In the genomic region with DNA sequence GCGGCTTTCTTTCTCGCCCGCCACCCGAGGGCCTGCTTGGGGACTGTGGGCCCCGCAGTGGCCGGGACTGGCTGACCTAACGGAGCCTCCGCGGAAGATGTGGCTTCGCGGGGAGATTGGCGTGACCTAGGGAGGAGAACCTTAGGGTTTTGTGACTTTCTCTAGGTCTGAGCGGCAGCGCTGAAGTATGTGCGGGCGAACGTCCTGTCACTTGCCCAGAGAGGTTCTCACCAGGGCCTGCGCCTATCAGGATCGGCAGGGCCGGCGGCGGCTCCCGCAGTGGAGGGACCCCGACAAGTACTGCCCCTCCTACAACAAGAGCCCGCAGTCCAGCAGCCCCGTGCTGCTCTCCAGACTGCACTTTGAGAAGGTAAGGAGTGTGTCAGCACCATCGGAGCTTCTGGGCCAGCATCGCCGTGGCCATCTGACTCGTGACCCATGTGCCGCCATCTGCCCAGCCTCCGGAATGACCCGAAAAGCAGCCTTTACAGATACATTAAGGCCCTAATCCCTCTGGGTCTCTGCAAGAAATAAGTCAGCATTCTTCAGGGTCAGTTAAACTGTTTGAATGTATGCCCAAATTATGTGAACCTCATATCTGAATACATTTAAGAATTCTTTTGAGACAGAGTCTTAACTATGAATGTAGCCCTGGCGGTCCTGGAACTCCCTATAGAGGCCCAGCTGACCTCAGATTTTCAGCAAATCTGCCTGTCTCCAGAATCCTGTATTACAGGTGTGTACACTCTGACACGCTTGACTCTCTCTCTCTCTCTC, we compare ENCODE assay signal across 8 mouse cellular contexts. TPM values are rescaled to one million over a fixed set of nuclear protein-coding genes. Genes with fewer than 3 reads are reported as not detected.
A peak's percentile ranks its signal among the peaks of the same experiment; 100 is the strongest.
DNase-seq lines count a peak whose midpoint lies in the region; ATAC-seq and TF ChIP-seq lines count a peak whose summit lies in the region.

No protein-coding gene starts in this region.

- peak overlapping the region; percentile 78 for H3K27ac ChIP-seq in forebrain, embryonic 13.5 days
- peak overlapping the region; percentile 74 for H3K27ac ChIP-seq in hindbrain, embryonic 11.5 days (ENCODE audit: low read depth, low read length)
- H3K27ac ChIP-seq in limb, embryonic 14.5 days (replicated peaks; ENCODE audit: low read depth, low read length): peak overlapping the region; percentile 87
- peak overlapping the region; percentile 80 for H3K27ac ChIP-seq in midbrain, embryonic 12.5 days (replicated peaks)
- peak overlapping the region; percentile 86 for H3K27ac ChIP-seq in stomach, postnatal 0 days (replicated peaks)

- peak; percentile 73 for ATAC-seq in forebrain, embryonic 13.5 days
- peak; percentile 70 for ATAC-seq in hindbrain, embryonic 11.5 days (ENCODE audit: low FRiP score)
- peak; percentile 39 for ATAC-seq in limb, embryonic 14.5 days (ENCODE audit: low FRiP score, low read depth)
- ATAC-seq in midbrain, embryonic 12.5 days (ENCODE audit: low FRiP score, low read depth): peak; percentile 78
- peak; percentile 14; the same call in 1 of the 2 replicates for ATAC-seq in stomach, postnatal 0 days (ENCODE audit: low FRiP score, low TSS enrichment)

- peak; percentile 41 to 42 for DNase-seq in layer of hippocampus, postnatal 25 days (ENCODE audit: extremely low spot score in 1 of 2, low spot score in 1 of 2)
- no peak for DNase-seq in layer of hippocampus, adult 9-10 months (ENCODE audit: low spot score)
- peak; percentile 50 for DNase-seq in cerebellum, adult 11-12 months
- peak; percentile 68 for DNase-seq in hindbrain, embryonic 11.5 days (ENCODE audit: low spot score)
- no peak for DNase-seq in limb, embryonic 14.5 days (ENCODE audit: low spot score)
- DNase-seq in stomach, postnatal 0 days (ENCODE audit: low spot score): no peak

- no peak for TF ChIP-seq CTCF in stomach, postnatal 0 days (IDR thresholded peaks at IDR 0.05; ENCODE audit: low read depth)

- H3K4me3 ChIP-seq in forebrain, embryonic 13.5 days: peak overlapping the region; percentile 88
- peak overlapping the region; percentile 75 for H3K4me3 ChIP-seq in hindbrain, embryonic 11.5 days (ENCODE audit: low read depth, low read length)
- peak overlapping the region; percentile 89 for H3K4me3 ChIP-seq in limb, embryonic 14.5 days (replicated peaks; ENCODE audit: low read length)
- peak overlapping the region; percentile 83 for H3K4me3 ChIP-seq in midbrain, embryonic 12.5 days
- H3K4me3 ChIP-seq in stomach, postnatal 0 days (ENCODE audit: low read depth, low read length): peak overlapping the region; percentile 79

- no peaks in the 10 kb centered on the region for H3K9me3 ChIP-seq in forebrain, embryonic 13.5 days (replicated peaks)
- no peaks in the 10 kb centered on the region for H3K9me3 ChIP-seq in hindbrain, embryonic 11.5 days (ENCODE audit: control insufficient read depth, low read length)
- H3K9me3 ChIP-seq in limb, embryonic 14.5 days (ENCODE audit: control insufficient read depth, low read length): no peaks in the 10 kb centered on the region
- H3K9me3 ChIP-seq in midbrain, embryonic 12.5 days: no peaks in the 10 kb centered on the region
- H3K9me3 ChIP-seq in stomach, postnatal 0 days (ENCODE audit: control insufficient read depth, low read length): no peaks in the 10 kb centered on the region

- H3K27me3 ChIP-seq in forebrain, embryonic 13.5 days: no peaks in the 10 kb centered on the region
- no peaks in the 10 kb centered on the region for H3K27me3 ChIP-seq in hindbrain, embryonic 11.5 days (ENCODE audit: control insufficient read depth, insufficient read depth, low read length)
- no peaks in the 10 kb centered on the region for H3K27me3 ChIP-seq in limb, embryonic 14.5 days (ENCODE audit: control insufficient read depth, insufficient read depth, low read length)
- no peaks in the 10 kb centered on the region for H3K27me3 ChIP-seq in midbrain, embryonic 12.5 days
- no peaks in the 10 kb centered on the region for H3K27me3 ChIP-seq in stomach, postnatal 0 days (ENCODE audit: control insufficient read depth, insufficient read depth, low read length)

- H3K9ac ChIP-seq in forebrain, embryonic 13.5 days: peak overlapping the region; percentile 92
- H3K9ac ChIP-seq in hindbrain, embryonic 11.5 days (ENCODE audit: low read depth, low read length): peak overlapping the region; percentile 86
- H3K9ac ChIP-seq in limb, embryonic 14.5 days (ENCODE audit: low read depth, low read length, severe bottlenecking): peak overlapping the region; percentile 87
- peak overlapping the region; percentile 87 for H3K9ac ChIP-seq in midbrain, embryonic 12.5 days (replicated peaks)
- H3K9ac ChIP-seq in stomach, postnatal 0 days (ENCODE audit: low read length): peak overlapping the region; percentile 84

- peaks cover 19% of the 10 kb centered on the region for H3K4me1 ChIP-seq in forebrain, embryonic 13.5 days
- H3K4me1 ChIP-seq in hindbrain, embryonic 11.5 days (replicated peaks; ENCODE audit: control insufficient read depth, insufficient read depth, low read length): no peaks in the 10 kb centered on the region; the same call in 1 of the 2 replicates
- H3K4me1 ChIP-seq in limb, embryonic 14.5 days (ENCODE audit: control insufficient read depth, insufficient read depth, low read length): peaks cover 12% of the 10 kb centered on the region
- peaks cover 10% of the 10 kb centered on the region for H3K4me1 ChIP-seq in midbrain, embryonic 12.5 days
- H3K4me1 ChIP-seq in stomach, postnatal 0 days (replicated peaks; ENCODE audit: control insufficient read depth, insufficient read depth): peaks cover 2% of the 10 kb centered on the region; the same call in 1 of the 2 replicates

- TF ChIP-seq POLR2A in limb, embryonic 14.5 days (IDR thresholded peaks at IDR 0.05; ENCODE audit: borderline replicate concordance, extremely low read depth, insufficient read depth, insufficient read length): no peak

- no peak for TF ChIP-seq EP300 in stomach, postnatal 0 days (optimal IDR thresholded peaks at IDR 0.05)

- H3K4me2 ChIP-seq in forebrain, embryonic 13.5 days: peak overlapping the region; percentile 87
- peak overlapping the region; percentile 73 for H3K4me2 ChIP-seq in hindbrain, embryonic 11.5 days (replicated peaks; ENCODE audit: low read depth, low read length)
- peak overlapping the region; percentile 74 for H3K4me2 ChIP-seq in limb, embryonic 14.5 days (replicated peaks; ENCODE audit: low read depth, low read length, severe bottlenecking)
- peak overlapping the region; percentile 88 for H3K4me2 ChIP-seq in midbrain, embryonic 12.5 days (replicated peaks)
- peak overlapping the region; percentile 88 for H3K4me2 ChIP-seq in stomach, postnatal 0 days (replicated peaks; ENCODE audit: low read depth)

- 4% methylated on average over 35 of the region's 35 CpGs for WGBS in forebrain, embryonic 13.5 days
- WGBS in hindbrain, embryonic 11.5 days: 5% methylated on average over 33 of the region's 35 CpGs
- 8% methylated on average over 35 of the region's 35 CpGs for WGBS in limb, embryonic 14.5 days
- 3% methylated on average over 35 of the region's 35 CpGs for WGBS in midbrain, embryonic 12.5 days
- 3% methylated on average over 35 of the region's 35 CpGs for WGBS in stomach, postnatal 0 days

- H3K36me3 ChIP-seq in forebrain, embryonic 13.5 days (ENCODE audit: poor library complexity, severe bottlenecking): peaks cover 68% of the 10 kb centered on the region
- H3K36me3 ChIP-seq in hindbrain, embryonic 11.5 days (ENCODE audit: control insufficient read depth, insufficient read depth, low read length): 0 out of 2 replicates have a peak, but pooled peaks cover 2% of the 10 kb centered on the region
- peaks cover 70% of the 10 kb centered on the region for H3K36me3 ChIP-seq in limb, embryonic 14.5 days (ENCODE audit: control insufficient read depth, insufficient read depth, low read length)
- H3K36me3 ChIP-seq in midbrain, embryonic 12.5 days: peaks cover 62% of the 10 kb centered on the region
- H3K36me3 ChIP-seq in stomach, postnatal 0 days (ENCODE audit: control insufficient read depth, insufficient read depth, low read length): peaks cover 13% of the 10 kb centered on the region

RNA-seq across cellular contexts. Expression of gene Hmces, which starts 0.8 kb away (rescaled TPM):
- 10 to 100 TPM; 24.4 to 25.0 TPM for total RNA-seq in layer of hippocampus, postnatal 25 days (2021)
- 54.6 and 60.4 TPM in 2 replicates for polyA plus RNA-seq in forebrain, embryonic 13.5 days (2015; fragmentation: Nextera tagmentation; extraction: Ambion mirVana)
- 50.7 and 52.3 TPM in 2 replicates for polyA plus RNA-seq in hindbrain, embryonic 11.5 days (2014; fragmentation: Nextera tagmentation; extraction: Ambion mirVana)
- polyA plus RNA-seq in limb, embryonic 14.5 days (2012; rRNA removed): 42.6 and 44.1 TPM in 2 replicates
- 48.9 and 59.0 TPM in 2 replicates for polyA plus RNA-seq in limb, embryonic 14.5 days (2014; fragmentation: Nextera tagmentation; extraction: Ambion mirVana)
- polyA plus RNA-seq in midbrain, embryonic 12.5 days (2016; fragmentation: Nextera tagmentation; extraction: Ambion mirVana): 37.2 and 42.1 TPM in 2 replicates
- polyA plus RNA-seq in stomach, postnatal 0 days (2015; fragmentation: Nextera tagmentation; extraction: Ambion mirVana): 21.3 and 21.4 TPM in 2 replicates

RNA-seq across cellular contexts. Expression of gene Copg1, which starts 26.9 kb away (rescaled TPM):
- 100 to 1,000 TPM; 230 to 237 TPM for total RNA-seq in layer of hippocampus, postnatal 25 days (2021)
- polyA plus RNA-seq in forebrain, embryonic 13.5 days (2015; fragmentation: Nextera tagmentation; extraction: Ambion mirVana): 133 and 151 TPM in 2 replicates
- polyA plus RNA-seq in hindbrain, embryonic 11.5 days (2014; fragmentation: Nextera tagmentation; extraction: Ambion mirVana): 128 and 138 TPM in 2 replicates
- polyA plus RNA-seq in limb, embryonic 14.5 days (2012; rRNA removed): 135 and 137 TPM in 2 replicates
- 177 and 186 TPM in 2 replicates for polyA plus RNA-seq in limb, embryonic 14.5 days (2014; fragmentation: Nextera tagmentation; extraction: Ambion mirVana)
- polyA plus RNA-seq in midbrain, embryonic 12.5 days (2016; fragmentation: Nextera tagmentation; extraction: Ambion mirVana): 155 TPM in 2 replicates
- 72.5 and 75.6 TPM in 2 replicates for polyA plus RNA-seq in stomach, postnatal 0 days (2015; fragmentation: Nextera tagmentation; extraction: Ambion mirVana)

Comparison
In these comparisons a context has a peak if more than half of its experiments do, and no peak if none do; other contexts are left out.
1. DNase-seq: peak in layer of hippocampus, postnatal 25 days (2 of 2), cerebellum, adult 11-12 months (single experiment) and hindbrain, embryonic 11.5 days (single experiment); none in layer of hippocampus, adult 9-10 months (single experiment), limb, embryonic 14.5 days (single experiment) and stomach, postnatal 0 days (single experiment).
2. ATAC-seq: peak in every context shown above with its lines; median percentile 78 in midbrain, embryonic 12.5 days; 73 in forebrain, embryonic 13.5 days; 70 in hindbrain, embryonic 11.5 days; 39 in limb, embryonic 14.5 days; 14 in stomach, postnatal 0 days.
3. Peak in every context shown above with its lines, with median percentiles within 50 percentile points of each other: H3K27ac ChIP-seq, H3K4me2 ChIP-seq, H3K4me3 ChIP-seq and H3K9ac ChIP-seq.